Mouse (Mus musculus): Measurements from ENCODE around the gene Dnajb1.

- no peak for TF ChIP-seq CTCF (IDR thresholded peaks at IDR 0.05; ENCODE audit: low read depth, low read length)
- no peak for TF ChIP-seq EP300 (IDR thresholded peaks at IDR 0.05; ENCODE audit: insufficient read depth, low read depth, low read length)
- TF ChIP-seq POLR2A (IDR thresholded peaks at IDR 0.05; ENCODE audit: insufficient read depth, low read length): no peak
Observed at GRCm38 (mm10) chr8:83599814-83600213, 8.2 kb upstream of the Dnajb1 start.
